Mouse (Mus musculus) intestine, embryonic 14.5 days (tissue): ENCODE measurements around the gene Palm. TPM values are rescaled to one million over a fixed set of nuclear protein-coding genes. Genes with fewer than 3 reads are reported as not detected.

Experiments
- ATAC-seq: fragments of 200-750 bp; cut with Nextera tagmentation; replicated peaks from 2 replicates; pipeline ENCODE4 v1.8.0; 2017; ENCODE audit warnings: low read depth, moderate number of reproducible peaks, moderate TSS enrichment, moderate library complexity; ENCODE audit not compliant: low FRiP score, low TSS enrichment
- DNase-seq: peaks from one replicate; pipeline ENCODE4 v3.0.0-alpha.2; 2018; ENCODE audit warnings: low spot score
- H3K27ac ChIP-seq: fragments of 300-500 bp; sonication (generic); 2 replicates; pipeline ENCODE4 v1.5.1; 2014; ENCODE audit warnings: low read depth, mild to moderate bottlenecking, control low read depth
- H3K27me3 ChIP-seq: fragments of 300-500 bp; sonication (generic); replicated peaks from 2 replicates; pipeline ENCODE4 v1.6.1; 2014; ENCODE audit warnings: low read length, control low read depth; ENCODE audit not compliant: control insufficient read depth, insufficient read depth
- H3K36me3 ChIP-seq: fragments of 300-500 bp; sonication (generic); 2 replicates; pipeline ENCODE4 v1.6.1; 2014; ENCODE audit warnings: low read length, control low read depth; ENCODE audit not compliant: control insufficient read depth, insufficient read depth
- H3K4me1 ChIP-seq: fragments of 300-500 bp; sonication (generic); replicated peaks from 2 replicates; pipeline ENCODE4 v1.6.1; 2014; ENCODE audit warnings: low read length, control low read depth, mixed read lengths; ENCODE audit not compliant: control insufficient read depth, insufficient read depth
- H3K4me2 ChIP-seq: fragments of 300-500 bp; sonication (generic); 2 replicates; pipeline ENCODE4 v1.6.1; 2014; ENCODE audit warnings: low read length
- H3K4me3 ChIP-seq: fragments of 300-500 bp; sonication (generic); 2 replicates; pipeline ENCODE4 v1.5.1; 2014; ENCODE audit warnings: low read depth, low read length, control low read depth, mixed read lengths
- H3K9ac ChIP-seq: fragments of 300-500 bp; sonication (generic); 2 replicates; pipeline ENCODE4 v1.6.1; 2014; ENCODE audit warnings: mild to moderate bottlenecking, low read length
- H3K9me3 ChIP-seq: fragments of 300-500 bp; sonication (generic); 2 replicates; pipeline ENCODE4 v1.6.1; 2016; ENCODE audit warnings: low read length, control low read depth; ENCODE audit not compliant: control insufficient read depth
- WGBS: fragments of 180-500 bp; shearing (Covaris S2); extraction: QIAGEN DNeasy Blood & Tissue Kit; methylation state at CpG from one replicate; pipeline ENCODE4 v1.1.7; 2014; 5-methylcytosine and 5-hydroxymethylcytosine counted together
- polyA plus RNA-seq: library from polyadenylated mRNA; unstranded; fragments of >200 nt; fragmentation: Nextera tagmentation; extraction: Ambion mirVana; gene quantifications from 2 replicates; pipeline ENCODE4 v1.2.1, GENCODE M21; 2014

Gene Palm
- polyA plus RNA-seq, 1 experiment from 2014 or later = 66.2 TPM

- DNase-seq (no peak), ATAC-seq (no peak)
- no peak overlapping the region for H3K4me2 ChIP-seq
- WGBS = 64% methylated on average over 9 of the region's 9 CpGs
- H3K4me1 ChIP-seq = 0 out of 2 replicates have a peak, but pooled peaks cover 4% of the 10 kb centered on the region
- no peaks in the 10 kb centered on the region; the same call in 1 of the 2 replicates for H3K9me3 ChIP-seq
- H3K9ac ChIP-seq = no peak overlapping the region
- H3K27me3 ChIP-seq = no peaks in the 10 kb centered on the region
- no peaks in the 10 kb centered on the region for H3K36me3 ChIP-seq
- no peak overlapping the region for H3K4me3 ChIP-seq
- H3K27ac ChIP-seq = no peak overlapping the region
These were observed 39.4 kb downstream of the Palm start for GRCm38 (mm10) chr10:79832786-79833181.

GRCm38 (mm10) chr10:79834769-79835398 lies 41.5 kb downstream of the Palm start:
- ATAC-seq (peak; percentile 65), DNase-seq (peak; percentile 89)
- Histone ChIP-seq H3K4me3 (no peak overlapping the region), H3K9me3 (no peaks in the 10 kb centered on the region; the same call in 1 of the 2 replicates), H3K27ac (no peak overlapping the region), H3K36me3 (no peaks in the 10 kb centered on the region), H3K4me2 (no peak overlapping the region), H3K27me3 (no peaks in the 10 kb centered on the region), H3K9ac (no peak overlapping the region), H3K4me1 (0 out of 2 replicates have a peak, but pooled peaks cover 4% of the 10 kb centered on the region)
- 22% methylated on average over 9 of the region's 9 CpGs for WGBS

- Histone ChIP-seq H3K27ac (no peak overlapping the region), H3K9me3 (no peaks in the 10 kb centered on the region; the same call in 1 of the 2 replicates), H3K27me3 (no peaks in the 10 kb centered on the region), H3K4me1 (peaks cover 8% of the 10 kb centered on the region; the same call in 1 of the 2 replicates), H3K36me3 (no peaks in the 10 kb centered on the region), H3K9ac (no peak overlapping the region), H3K4me2 (no peak overlapping the region), H3K4me3 (no peak overlapping the region)
- DNase-seq (no peak), ATAC-seq (no peak)
- WGBS = 97% methylated on average over 3 of the region's 3 CpGs
These were observed 43.5 kb downstream of the Palm start for GRCm38 (mm10) chr10:79836918-79837317.

- DNase-seq (no peak), ATAC-seq (no peak)
- Histone ChIP-seq H3K27me3 (no peaks in the 10 kb centered on the region), H3K4me2 (no peak overlapping the region), H3K9ac (no peak overlapping the region), H3K4me1 (peaks cover 15% of the 10 kb centered on the region), H3K27ac (no peak overlapping the region), H3K4me3 (no peak overlapping the region), H3K36me3 (no peaks in the 10 kb centered on the region), H3K9me3 (no peaks in the 10 kb centered on the region; the same call in 1 of the 2 replicates)
- WGBS = 56% methylated on average over 2 of the region's 2 CpGs
These were observed 44.8 kb downstream of the Palm start for GRCm38 (mm10) chr10:79838151-79838550.

- no peak overlapping the region for H3K4me2 ChIP-seq
- 90% methylated on average over 3 of the region's 3 CpGs for WGBS
- H3K36me3 ChIP-seq = no peaks in the 10 kb centered on the region
- H3K27ac ChIP-seq = peak overlapping the region; percentile 67
- H3K9me3 ChIP-seq = no peaks in the 10 kb centered on the region; the same call in 1 of the 2 replicates
- H3K4me1 ChIP-seq = peaks cover 20% of the 10 kb centered on the region
- H3K9ac ChIP-seq = no peak overlapping the region
- H3K4me3 ChIP-seq = no peak overlapping the region; the same call in 1 of the 2 replicates
- ATAC-seq (no peak), DNase-seq (no peak)
- no peaks in the 10 kb centered on the region for H3K27me3 ChIP-seq
These were observed 46.7 kb downstream of the Palm start for GRCm38 (mm10) chr10:79840091-79840490.

GRCm38 (mm10) chr10:79840644-79841551 lies 47.5 kb downstream of the Palm start:
- Histone ChIP-seq H3K4me2 (peak overlapping the region; percentile 58), H3K4me3 (peak overlapping the region; percentile 29), H3K4me1 (peaks cover 20% of the 10 kb centered on the region), H3K27me3 (no peaks in the 10 kb centered on the region), H3K9ac (peak overlapping the region; percentile 37), H3K36me3 (no peaks in the 10 kb centered on the region), H3K9me3 (no peaks in the 10 kb centered on the region; the same call in 1 of the 2 replicates), H3K27ac (peak overlapping the region; percentile 67)
- under 1% methylated on average over 23 of the region's 24 CpGs for WGBS
- DNase-seq (peak; percentile 82), ATAC-seq (peak; percentile 74)

- H3K9me3 ChIP-seq = no peaks in the 10 kb centered on the region
- ATAC-seq = no peak
- H3K27ac ChIP-seq = peak overlapping the region; percentile 7; the same call in 1 of the 2 replicates
These were observed 49.0 kb downstream of the Palm start for GRCm38 (mm10) chr10:79842322-79842721.

GRCm38 (mm10) chr10:79843476-79843875 lies 50.1 kb downstream of the Palm start:
- Histone ChIP-seq H3K27me3 (no peaks in the 10 kb centered on the region), H3K27ac (peak overlapping the region; percentile 27; the same call in 1 of the 2 replicates), H3K4me1 (peaks cover 20% of the 10 kb centered on the region), H3K4me2 (no peak overlapping the region), H3K4me3 (no peak overlapping the region), H3K9ac (no peak overlapping the region), H3K36me3 (no peaks in the 10 kb centered on the region), H3K9me3 (no peaks in the 10 kb centered on the region)
- DNase-seq (no peak), ATAC-seq (0 out of 2 replicates have a peak, but pooled peaks have one; percentile 35)
- 55% methylated on average over 6 of the region's 6 CpGs for WGBS

More at GRCm38 (mm10) chr10:79842322-79842721, 49.0 kb downstream of the Palm start:
- DNase-seq = no peak
- WGBS = 64% methylated on average over 3 of the region's 3 CpGs
- H3K4me1 ChIP-seq = peaks cover 20% of the 10 kb centered on the region
- H3K27me3 ChIP-seq = no peaks in the 10 kb centered on the region
- no peak overlapping the region for H3K9ac ChIP-seq
- no peak overlapping the region for H3K4me2 ChIP-seq
- no peak overlapping the region for H3K4me3 ChIP-seq
- no peaks in the 10 kb centered on the region for H3K36me3 ChIP-seq
